Mouse (Mus musculus): ENCODE measurements at regions not wholly inside any gene's neighbourhood (a gene's known extent, or its start where the extent isn't known, plus 50 kb on each side); places are given as distances from the start of the nearest gene placed in this dataset.

- Histone ChIP-seq H3K27me3 (ENCODE audit: insufficient read depth, poor library complexity, severe bottlenecking) (no peaks in the 10 kb centered on the region; the same call in 1 of the 2 replicates), H3K4me1 (no peaks in the 10 kb centered on the region), H3K36me3 (no peaks in the 10 kb centered on the region), H3K9me3 (no peaks in the 10 kb centered on the region), H3K4me3 (no peak overlapping the region), H3K27ac (no peak overlapping the region)
- no peak for DNase-seq (ENCODE audit: low spot score)
- WGBS: 85% methylated on average over 7 of the region's 7 CpGs
Observed at GRCm38 (mm10) chr17:9282333-9283176, 139.3 kb upstream of the Gm17728 start.

DNA sequence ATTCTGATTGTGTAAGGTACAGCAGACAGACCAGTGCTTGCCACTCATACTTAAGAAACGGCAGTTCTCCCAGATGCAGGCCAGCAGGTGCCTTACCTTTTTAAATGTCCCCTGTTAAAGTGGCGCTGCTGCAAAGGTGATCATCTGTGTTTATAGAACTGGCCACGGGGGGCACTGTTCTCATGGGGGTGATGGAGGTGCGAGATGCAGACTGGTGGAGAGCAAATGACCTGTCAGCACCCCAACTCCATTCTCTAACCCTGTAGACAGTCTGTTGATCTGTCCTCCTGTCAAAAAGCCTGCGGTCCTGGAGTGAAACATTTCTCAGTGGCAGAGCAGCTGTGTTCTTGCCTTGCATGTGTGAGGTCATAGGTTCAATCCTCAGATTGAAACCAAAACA is 135.4 kb upstream of the Gm17728 start:
- H3K4me3 ChIP-seq: no peak overlapping the region
- no peak overlapping the region for H3K27ac ChIP-seq
- H3K27me3 ChIP-seq (ENCODE audit: insufficient read depth, poor library complexity, severe bottlenecking): no peaks in the 10 kb centered on the region
- no peak for DNase-seq (ENCODE audit: low spot score)
- H3K36me3 ChIP-seq: no peaks in the 10 kb centered on the region
- no peaks in the 10 kb centered on the region for H3K9me3 ChIP-seq
- 53% methylated on average over 5 of the region's 5 CpGs for WGBS
- peaks cover 8% of the 10 kb centered on the region for H3K4me1 ChIP-seq

- 67% methylated on average over 6 of the region's 6 CpGs for WGBS
Observed at GRCm38 (mm10) chr17:9286834-9287233, 135.0 kb upstream of the Gm17728 start.

DNA sequence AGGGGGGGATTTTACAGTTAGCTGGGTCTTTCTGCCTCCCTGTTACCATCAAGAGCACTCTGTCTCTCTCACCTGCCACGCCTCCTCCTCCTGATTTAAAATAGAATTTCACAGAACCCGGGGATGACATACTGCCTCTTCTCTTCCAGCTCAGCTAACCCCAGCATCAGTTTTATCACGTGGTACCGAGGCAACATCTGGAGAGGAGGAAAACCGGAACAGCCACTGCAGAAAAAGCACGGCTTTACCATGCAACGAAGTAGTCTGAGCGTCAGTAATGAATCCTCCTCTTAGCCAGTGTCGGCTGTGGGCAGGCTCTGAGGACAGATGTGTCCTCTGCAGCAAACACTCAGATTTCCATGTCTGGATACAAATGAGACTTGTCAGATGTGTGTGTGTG is 134.2 kb upstream of the Gm17728 start:
- 61% methylated on average over 9 of the region's 9 CpGs for WGBS

More at GRCm38 (mm10) chr17:9286834-9287233, 135.0 kb upstream of the Gm17728 start:
- Histone ChIP-seq H3K27me3 (ENCODE audit: insufficient read depth, poor library complexity, severe bottlenecking) (no peaks in the 10 kb centered on the region), H3K4me3 (no peak overlapping the region), H3K36me3 (no peaks in the 10 kb centered on the region), H3K27ac (no peak overlapping the region), H3K9me3 (no peaks in the 10 kb centered on the region), H3K4me1 (peaks cover 12% of the 10 kb centered on the region)
- no peak for DNase-seq (ENCODE audit: low spot score)

GRCm38 (mm10) chr17:9291601-9292000 is 130.3 kb upstream of the Gm17728 start:
- Histone ChIP-seq H3K27ac (no peak overlapping the region), H3K4me1 (peaks cover 12% of the 10 kb centered on the region), H3K4me3 (no peak overlapping the region), H3K36me3 (no peaks in the 10 kb centered on the region), H3K27me3 (ENCODE audit: insufficient read depth, poor library complexity, severe bottlenecking) (no peaks in the 10 kb centered on the region), H3K9me3 (no peaks in the 10 kb centered on the region)
- WGBS: 42% methylated on average over 4 of the region's 4 CpGs
- DNase-seq (ENCODE audit: low spot score): no peak

More for the DNA sequence above, 134.2 kb upstream of the Gm17728 start:
- Histone ChIP-seq H3K9me3 (no peaks in the 10 kb centered on the region), H3K4me1 (peaks cover 12% of the 10 kb centered on the region), H3K36me3 (no peaks in the 10 kb centered on the region), H3K4me3 (no peak overlapping the region), H3K27ac (no peak overlapping the region), H3K27me3 (ENCODE audit: insufficient read depth, poor library complexity, severe bottlenecking) (no peaks in the 10 kb centered on the region)
- no peak for DNase-seq (ENCODE audit: low spot score)

GRCm38 (mm10) chr17:9292296-9292695 is 129.6 kb upstream of the Gm17728 start:
- H3K9me3 ChIP-seq: no peaks in the 10 kb centered on the region
- H3K27me3 ChIP-seq (ENCODE audit: insufficient read depth, poor library complexity, severe bottlenecking): no peaks in the 10 kb centered on the region
- no peaks in the 10 kb centered on the region for H3K36me3 ChIP-seq
- no peak overlapping the region for H3K27ac ChIP-seq
- no peak overlapping the region for H3K4me3 ChIP-seq
- H3K4me1 ChIP-seq: peaks cover 12% of the 10 kb centered on the region
- WGBS: 85% methylated on average over 7 of the region's 7 CpGs
- DNase-seq (ENCODE audit: low spot score): no peak

DNA sequence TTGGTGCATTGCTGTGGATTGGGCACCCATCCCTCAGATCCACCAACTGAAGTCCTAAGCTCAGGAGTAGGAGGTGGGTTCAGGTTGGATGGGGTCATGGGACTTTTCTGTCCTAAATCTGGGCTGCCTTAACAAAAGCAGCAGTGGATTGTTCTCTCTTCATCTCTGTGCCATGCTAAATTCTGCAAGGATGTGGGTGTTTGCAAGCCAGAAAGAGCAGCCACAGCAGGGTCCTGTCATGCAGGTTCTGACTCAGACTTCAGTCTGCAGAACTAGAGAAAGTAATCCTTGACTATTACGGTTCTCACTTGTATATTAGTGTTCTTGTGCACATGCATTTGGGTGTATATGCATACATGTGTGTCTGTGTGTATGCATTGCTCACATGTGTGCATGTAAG is 125.5 kb upstream of the Gm17728 start:
- Histone ChIP-seq H3K4me3 (no peak overlapping the region), H3K4me1 (peaks cover 4% of the 10 kb centered on the region; the same call in 1 of the 2 replicates), H3K9me3 (no peaks in the 10 kb centered on the region), H3K27ac (no peak overlapping the region), H3K36me3 (no peaks in the 10 kb centered on the region), H3K27me3 (ENCODE audit: insufficient read depth, poor library complexity, severe bottlenecking) (no peaks in the 10 kb centered on the region)
- no peak for DNase-seq (ENCODE audit: low spot score)
- WGBS: 83% methylated on average over 1 of the region's 1 CpGs

DNA sequence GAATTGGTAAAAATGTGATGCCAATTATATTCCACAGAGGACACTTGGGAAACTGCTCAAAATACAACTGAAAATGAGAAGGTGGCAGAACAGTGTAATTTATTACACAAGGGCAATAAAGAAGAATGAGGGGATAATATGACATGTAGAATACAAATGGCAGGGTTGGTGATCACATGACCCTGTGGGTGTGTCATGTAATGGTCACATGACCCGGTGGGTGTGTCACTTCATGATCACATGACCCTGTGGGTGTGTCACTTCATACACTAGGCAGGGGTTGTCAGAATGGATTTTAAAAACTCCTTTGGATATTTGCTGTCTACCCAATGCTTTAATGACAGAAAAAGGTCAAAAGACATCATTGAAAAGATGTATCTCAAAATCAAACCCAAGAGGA is 123.6 kb upstream of the Gm17728 start:
- no peak for DNase-seq (ENCODE audit: low spot score)
- no peaks in the 10 kb centered on the region for H3K4me1 ChIP-seq
- H3K27me3 ChIP-seq (ENCODE audit: insufficient read depth, poor library complexity, severe bottlenecking): no peaks in the 10 kb centered on the region
- H3K36me3 ChIP-seq: no peaks in the 10 kb centered on the region
- H3K27ac ChIP-seq: no peak overlapping the region
- H3K9me3 ChIP-seq: no peaks in the 10 kb centered on the region
- WGBS: 84% methylated on average over 1 of the region's 1 CpGs
- H3K4me3 ChIP-seq: no peak overlapping the region

GRCm38 (mm10) chr17:9301101-9301501 is 120.8 kb upstream of the Gm17728 start:
- Histone ChIP-seq H3K9me3 (no peaks in the 10 kb centered on the region), H3K27me3 (ENCODE audit: insufficient read depth, poor library complexity, severe bottlenecking) (no peaks in the 10 kb centered on the region), H3K4me1 (no peaks in the 10 kb centered on the region), H3K4me3 (no peak overlapping the region), H3K27ac (no peak overlapping the region), H3K36me3 (no peaks in the 10 kb centered on the region)
- 46% methylated on average over 4 of the region's 4 CpGs for WGBS
- no peak for DNase-seq (ENCODE audit: low spot score)

DNA sequence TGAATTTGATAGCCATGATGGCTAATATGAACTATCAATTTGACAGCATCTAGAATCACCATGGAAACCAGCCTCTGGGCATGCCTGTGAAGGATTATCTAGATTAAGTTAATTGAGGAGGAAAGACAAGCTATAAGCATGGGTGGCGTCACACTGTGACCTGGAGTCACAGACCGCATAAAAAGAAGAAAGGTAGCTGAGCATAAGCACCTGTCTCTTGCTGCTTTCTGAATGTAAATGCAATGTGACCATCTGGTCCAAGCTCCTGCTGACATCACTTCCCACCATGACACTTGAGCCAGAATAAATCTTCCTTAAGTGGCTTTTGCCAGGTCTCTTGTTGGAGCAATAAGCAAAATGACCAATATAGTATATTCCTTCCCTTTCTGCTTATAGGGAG is 113.4 kb upstream of the Gm17728 start:
- WGBS: 66% methylated on average over 2 of the region's 2 CpGs
- H3K4me1 ChIP-seq: no peaks in the 10 kb centered on the region
- H3K27me3 ChIP-seq (ENCODE audit: insufficient read depth, poor library complexity, severe bottlenecking): no peaks in the 10 kb centered on the region
- no peak overlapping the region for H3K4me3 ChIP-seq
- no peak overlapping the region for H3K27ac ChIP-seq
- no peaks in the 10 kb centered on the region for H3K9me3 ChIP-seq
- no peak for DNase-seq (ENCODE audit: low spot score)
- H3K36me3 ChIP-seq: no peaks in the 10 kb centered on the region

GRCm38 (mm10) chr17:9322772-9323171 is 99.1 kb upstream of the Gm17728 start:
- H3K9me3 ChIP-seq: no peaks in the 10 kb centered on the region
- 80% methylated on average over 6 of the region's 6 CpGs for WGBS
- no peak for DNase-seq (ENCODE audit: low spot score)
- no peak overlapping the region for H3K27ac ChIP-seq
- H3K27me3 ChIP-seq (ENCODE audit: insufficient read depth, poor library complexity, severe bottlenecking): no peaks in the 10 kb centered on the region
- H3K4me1 ChIP-seq: no peaks in the 10 kb centered on the region
- H3K36me3 ChIP-seq: no peaks in the 10 kb centered on the region
- no peak overlapping the region for H3K4me3 ChIP-seq

DNA sequence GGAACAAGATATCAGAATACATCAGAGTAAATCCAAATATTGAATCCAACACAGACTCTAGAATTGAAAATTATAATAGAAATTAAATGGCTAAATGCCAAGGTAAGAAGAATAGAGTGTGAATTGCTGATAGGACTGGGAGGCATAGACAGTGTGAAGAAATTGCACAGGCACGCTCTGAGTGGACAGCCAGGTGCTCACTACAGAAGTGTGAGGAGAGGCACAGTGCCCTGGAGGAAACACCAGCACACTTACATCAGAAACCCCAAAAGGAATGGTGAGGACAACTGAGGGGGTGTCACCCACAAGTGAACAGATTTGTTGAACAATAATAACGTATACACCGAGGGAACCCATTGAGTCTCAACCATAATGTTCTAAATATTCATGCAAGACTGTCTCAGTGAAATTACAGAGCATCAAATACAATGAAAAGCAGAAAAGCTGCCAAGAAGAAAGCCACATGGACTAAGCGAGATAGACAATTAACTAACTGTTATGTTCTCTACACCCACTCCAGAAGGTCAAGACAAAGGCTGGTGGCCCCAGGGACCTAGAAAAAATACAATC is 92.9 kb upstream of the Gm17728 start:
- Histone ChIP-seq H3K4me1 (no peaks in the 10 kb centered on the region), H3K27me3 (ENCODE audit: insufficient read depth, poor library complexity, severe bottlenecking) (no peaks in the 10 kb centered on the region), H3K4me3 (no peak overlapping the region), H3K9me3 (no peaks in the 10 kb centered on the region), H3K36me3 (no peaks in the 10 kb centered on the region), H3K27ac (no peak overlapping the region)
- DNase-seq (ENCODE audit: low spot score): no peak
- 83% methylated on average over 4 of the region's 4 CpGs for WGBS

DNA sequence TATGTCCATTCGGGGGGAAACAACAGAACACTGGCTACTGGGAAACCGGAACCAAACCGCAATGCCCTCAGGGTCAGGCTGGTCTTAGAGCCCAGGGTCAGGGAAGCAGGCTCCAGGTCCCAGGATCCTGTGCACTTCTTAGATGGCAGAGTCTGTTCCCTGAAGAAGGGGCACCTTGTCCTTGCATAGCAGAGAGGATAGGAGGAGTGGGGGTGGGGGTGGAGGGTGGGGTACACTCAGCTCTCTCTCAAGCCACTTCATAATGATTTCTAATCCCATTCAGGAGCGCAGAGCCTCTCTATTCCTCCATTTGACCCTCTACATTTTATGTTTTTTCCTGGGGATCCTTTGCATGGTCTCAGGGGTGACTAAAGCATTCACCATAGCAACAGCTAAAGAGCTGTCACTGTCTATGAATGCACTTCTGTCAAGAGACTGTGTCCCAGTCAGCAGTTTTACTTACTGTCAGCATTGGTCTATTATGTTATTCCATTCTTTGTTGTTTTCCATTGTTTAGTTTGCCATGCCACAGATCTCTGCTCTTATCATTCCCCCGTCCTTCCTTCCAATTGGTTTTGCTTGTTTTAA is 64.2 kb upstream of the Gm17728 start:
- H3K36me3 ChIP-seq: no peaks in the 10 kb centered on the region
- DNase-seq (ENCODE audit: low spot score): no peak
- 79% methylated on average over 5 of the region's 5 CpGs for WGBS

More for the DNA sequence above, 64.2 kb upstream of the Gm17728 start:
- no peak overlapping the region for H3K27ac ChIP-seq
- H3K4me1 ChIP-seq: no peaks in the 10 kb centered on the region
- H3K9me3 ChIP-seq: no peaks in the 10 kb centered on the region
- H3K4me3 ChIP-seq: no peak overlapping the region
- H3K27me3 ChIP-seq (ENCODE audit: insufficient read depth, poor library complexity, severe bottlenecking): no peaks in the 10 kb centered on the region
